Comparison of ENCODE assay signal across 9 mouse cellular contexts in the genomic region with DNA sequence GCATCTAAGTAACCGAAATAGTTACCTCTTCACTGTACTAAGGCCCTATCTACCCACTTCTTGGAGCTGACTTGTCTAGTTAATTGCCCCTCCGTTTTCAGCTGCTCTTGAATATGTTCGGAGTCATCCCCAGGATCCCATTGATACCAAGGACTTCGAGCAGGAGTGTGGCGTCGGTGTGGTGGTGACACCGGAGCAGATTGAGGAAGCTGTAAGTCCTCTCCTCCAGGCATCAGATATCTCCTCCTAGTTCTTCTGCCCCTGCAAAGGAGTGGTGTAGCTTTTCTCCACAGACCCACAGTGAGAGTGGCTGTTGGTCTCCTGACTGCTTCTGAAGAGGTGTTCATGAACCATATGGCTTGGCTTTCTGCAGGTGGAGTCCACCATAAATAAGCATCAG. TPM values are rescaled to one million over a fixed set of nuclear protein-coding genes. Genes with fewer than 3 reads are reported as not detected.
DNase-seq lines count a peak whose midpoint lies in the region; ATAC-seq and TF ChIP-seq lines count a peak whose summit lies in the region.
"Had no signal": no experiment of that assay in that cellular context is flagged by ENCODE, and none has a peak within 500 bp of the region (broad histone marks: within the 10 kb centered on the region; RNA-seq: fewer than 3 reads in every experiment).

No protein-coding gene starts in this region.

- H3K9me3 ChIP-seq in forebrain, embryonic 16.5 days (ENCODE audit: control insufficient read depth, low read length), result no peaks in the 10 kb centered on the region
- no peaks in the 10 kb centered on the region for H3K9me3 ChIP-seq in liver, embryonic 15.5 days (replicated peaks)

- peak; percentile 13 for DNase-seq in cerebellum, adult 9-11 months
- DNase-seq in cerebellum, adult 8-10 months, result no peak
- DNase-seq in B cell, adult 2 months, result no peak
- no peak for DNase-seq in T-cell, adult 2 months (ENCODE audit: low spot score)
- no peak for DNase-seq in kidney, postnatal 25 days
- DNase-seq: right cerebral cortex, adult 18-20 months had no signal

- no peak overlapping the region for H3K9ac ChIP-seq in forebrain, embryonic 16.5 days (replicated peaks; ENCODE audit: low read depth, low read length)
- peak overlapping the region; percentile 83 for H3K9ac ChIP-seq in liver, embryonic 15.5 days

- peaks cover 41% of the 10 kb centered on the region for H3K36me3 ChIP-seq in C2C12 (ENCODE audit: control insufficient read depth, insufficient read depth)
- H3K36me3 ChIP-seq in forebrain, embryonic 16.5 days (ENCODE audit: control insufficient read depth, insufficient read depth), result peaks cover 21% of the 10 kb centered on the region; the same call in 1 of the 2 replicates
- peaks cover 44% of the 10 kb centered on the region for H3K36me3 ChIP-seq in liver, embryonic 15.5 days (replicated peaks)

- H3K79me3 ChIP-seq in C2C12 (ENCODE audit: low read depth), result peaks cover 15% of the 10 kb centered on the region

- no peak for ATAC-seq in forebrain, embryonic 16.5 days
- no peak for ATAC-seq in liver, embryonic 15.5 days (ENCODE audit: insufficient read depth)

- 88% methylated on average over 7 of the region's 7 CpGs for WGBS in forebrain, embryonic 16.5 days
- WGBS in liver, embryonic 15.5 days (ENCODE audit: insufficient replicate concordance), result 60% methylated on average over 7 of the region's 7 CpGs

- H3ac ChIP-seq in C2C12 (ENCODE audit: control insufficient read depth, insufficient read length, low read depth), result peak overlapping the region; percentile 99

- no peak for TF ChIP-seq CTCF in C2C12 (IDR thresholded peaks at IDR 0.05; ENCODE audit: control insufficient read depth, insufficient read depth, insufficient read length)

- peak overlapping the region; percentile 83 for H3K4me2 ChIP-seq in forebrain, embryonic 16.5 days (ENCODE audit: low read length)
- H3K4me2 ChIP-seq in liver, embryonic 15.5 days, result peak overlapping the region; percentile 90

- H3K79me2 ChIP-seq in C2C12 (ENCODE audit: control insufficient read depth, insufficient read depth), result peaks cover 20% of the 10 kb centered on the region

- no peaks in the 10 kb centered on the region for H3K27me3 ChIP-seq in C2C12 (ENCODE audit: control insufficient read depth, insufficient read depth, insufficient read length)
- H3K27me3 ChIP-seq in forebrain, embryonic 16.5 days (replicated peaks; ENCODE audit: control insufficient read depth, insufficient read depth, low read length), result no peaks in the 10 kb centered on the region
- H3K27me3 ChIP-seq in liver, embryonic 15.5 days, result no peaks in the 10 kb centered on the region

- peak overlapping the region; percentile 50 for H3K4me3 ChIP-seq in C2C12 (ENCODE audit: insufficient read depth, poor library complexity, severe bottlenecking)
- no peak overlapping the region; the same call in 1 of the 2 replicates for H3K4me3 ChIP-seq in forebrain, embryonic 16.5 days (replicated peaks; ENCODE audit: low read length)
- peak overlapping the region; percentile 81 for H3K4me3 ChIP-seq in liver, embryonic 15.5 days (replicated peaks)

- H3K4me1 ChIP-seq in forebrain, embryonic 16.5 days (replicated peaks; ENCODE audit: control insufficient read depth, insufficient read depth, low read length), result peaks cover 15% of the 10 kb centered on the region
- peaks cover 26% of the 10 kb centered on the region for H3K4me1 ChIP-seq in liver, embryonic 15.5 days (replicated peaks)

- no peak overlapping the region for H3K27ac ChIP-seq in forebrain, embryonic 16.5 days (ENCODE audit: low read length)
- peak overlapping the region; percentile 87; the same call in 1 of the 2 replicates for H3K27ac ChIP-seq in liver, embryonic 15.5 days (replicated peaks)

TF ChIP-seq in C2C12, 6 proteins besides CTCF, POLR2A, EP300 and RAD21:
- TF ChIP-seq MAX (IDR thresholded peaks at IDR 0.05), result no peak
- no peak for TF ChIP-seq MYOD1 (IDR thresholded peaks at IDR 0.05; ENCODE audit: control insufficient read depth, insufficient read length, low read depth)
- no peak for TF ChIP-seq FOSL1 (IDR thresholded peaks at IDR 0.05; ENCODE audit: insufficient read depth, low read length, poor library complexity, severe bottlenecking)
- no peak for TF ChIP-seq MYOG (IDR thresholded peaks at IDR 0.05; ENCODE audit: control insufficient read depth, extremely low read depth, insufficient read length)
- TF ChIP-seq USF1 (IDR thresholded peaks at IDR 0.05; ENCODE audit: low read depth), result no peak
- no peak for TF ChIP-seq CEBPB (IDR thresholded peaks at IDR 0.05; ENCODE audit: low read depth)

RNA-seq across cellular contexts. Expression of gene Qars, which starts 1.3 kb away (rescaled TPM):
- 203 TPM for polyA plus RNA-seq in C2C12 (2012; fragmentation: generic; extraction: Trizol)
- 69.1 and 71.5 TPM in 2 replicates for polyA plus RNA-seq in forebrain, embryonic 16.5 days (2015; fragmentation: Nextera tagmentation; extraction: Ambion mirVana)
- 52.6 and 61.9 TPM in 2 replicates for polyA plus RNA-seq in liver, embryonic 15.5 days (2015; fragmentation: Nextera tagmentation; extraction: Ambion mirVana)

RNA-seq across cellular contexts. Expression of gene Qrich1, which starts 7.8 kb away (rescaled TPM):
- 58.2 TPM for polyA plus RNA-seq in C2C12 (2012; fragmentation: generic; extraction: Trizol)
- 152 and 164 TPM in 2 replicates for polyA plus RNA-seq in forebrain, embryonic 16.5 days (2015; fragmentation: Nextera tagmentation; extraction: Ambion mirVana)
- 43.0 and 43.5 TPM in 2 replicates for polyA plus RNA-seq in liver, embryonic 15.5 days (2015; fragmentation: Nextera tagmentation; extraction: Ambion mirVana)

RNA-seq across cellular contexts. Expression of gene Usp19, which starts 18.4 kb away (rescaled TPM):
- 70.8 TPM for polyA plus RNA-seq in C2C12 (2012; fragmentation: generic; extraction: Trizol)
- polyA plus RNA-seq in forebrain, embryonic 16.5 days (2015; fragmentation: Nextera tagmentation; extraction: Ambion mirVana), result 85.9 and 91.5 TPM in 2 replicates
- 26.1 and 31.1 TPM in 2 replicates for polyA plus RNA-seq in liver, embryonic 15.5 days (2015; fragmentation: Nextera tagmentation; extraction: Ambion mirVana)

RNA-seq across cellular contexts. Expression of gene Lamb2, which starts 29.2 kb away (rescaled TPM):
- 36.3 TPM for polyA plus RNA-seq in C2C12 (2012; fragmentation: generic; extraction: Trizol)
- 17.6 and 23.4 TPM in 2 replicates for polyA plus RNA-seq in forebrain, embryonic 16.5 days (2015; fragmentation: Nextera tagmentation; extraction: Ambion mirVana)
- polyA plus RNA-seq in liver, embryonic 15.5 days (2015; fragmentation: Nextera tagmentation; extraction: Ambion mirVana), result 8.5 and 9.0 TPM in 2 replicates

RNA-seq across cellular contexts. Expression of gene Klhdc8b, which starts 47.4 kb away (rescaled TPM):
- 1.4 TPM for polyA plus RNA-seq in C2C12 (2012; fragmentation: generic; extraction: Trizol)
- 42.6 and 55.6 TPM in 2 replicates for polyA plus RNA-seq in forebrain, embryonic 16.5 days (2015; fragmentation: Nextera tagmentation; extraction: Ambion mirVana)
- polyA plus RNA-seq in liver, embryonic 15.5 days (2015; fragmentation: Nextera tagmentation; extraction: Ambion mirVana), result 12.5 and 15.9 TPM in 2 replicates
